Mouse (Mus musculus): ENCODE measurements at regions not wholly inside any gene's neighbourhood (a gene's known extent, or its start where the extent isn't known, plus 50 kb on each side); places are given as distances from the start of the nearest gene placed in this dataset.
"Not testable (repeated sequence)": the region's sequence is repeated elsewhere in the genome, so short reads cannot be mapped to it uniquely, and the experiment has no call there.

DNA sequence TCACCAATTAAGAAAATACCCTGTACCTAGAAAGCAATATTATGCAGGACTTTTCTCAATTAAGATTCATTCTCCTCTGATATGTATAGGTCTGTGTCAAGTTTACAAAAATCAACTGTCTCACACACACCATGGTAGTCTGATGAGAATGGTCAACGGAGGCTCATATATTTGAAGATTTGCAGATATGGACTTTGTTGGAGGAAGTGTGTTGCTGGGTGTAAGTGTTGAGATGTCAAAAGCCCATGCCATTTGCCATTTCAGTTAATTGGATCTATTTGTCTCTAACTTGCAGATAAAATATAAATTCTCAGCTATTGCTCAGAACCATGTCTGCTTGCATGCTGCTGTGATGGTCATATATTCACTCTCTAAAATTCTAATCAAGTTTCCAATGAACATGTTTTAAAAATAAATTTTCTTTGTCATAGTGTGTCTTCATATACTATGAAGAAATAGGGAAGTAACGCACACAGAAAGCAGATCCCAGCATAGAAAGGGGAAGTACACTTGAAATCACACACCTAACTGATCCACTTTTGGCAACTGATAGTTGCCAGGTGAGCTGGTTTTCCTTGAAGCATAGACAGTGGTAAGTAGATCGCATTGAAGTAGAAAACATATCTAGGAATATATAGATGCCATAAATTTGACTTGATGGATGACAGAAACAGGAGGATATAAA, 326.4 kb downstream of the Gm11232 start:
- ChIA-PET POLR2A (no interaction called here), CTCF (no interaction called here)

DNA sequence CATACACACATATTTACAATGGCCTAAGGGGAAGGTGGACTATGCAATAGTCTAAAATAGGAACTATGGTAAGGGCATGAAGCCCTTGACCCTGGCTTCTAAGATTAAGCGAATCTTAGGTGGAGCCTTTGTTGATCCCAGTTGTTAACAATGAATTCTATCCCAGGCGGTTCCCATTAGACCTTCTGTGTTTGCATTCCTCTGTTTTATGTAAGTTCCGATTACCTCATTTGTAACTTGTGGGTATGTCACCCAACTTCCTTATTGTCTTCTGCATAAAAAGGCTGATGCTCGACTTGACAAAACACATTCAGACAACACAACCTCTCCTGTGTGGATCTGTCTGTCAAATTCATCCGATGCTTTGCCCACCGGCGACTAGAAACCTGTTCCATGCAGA, 335.6 kb downstream of the Gm11232 start:
- POLR2A ChIA-PET: interaction anchor here in 1 of 4 experiments (0.9 kb wide), 1 partner anchor 31 kb away, joined by 3 read pairs; no protein-coding TSS in a partner anchor

DNA sequence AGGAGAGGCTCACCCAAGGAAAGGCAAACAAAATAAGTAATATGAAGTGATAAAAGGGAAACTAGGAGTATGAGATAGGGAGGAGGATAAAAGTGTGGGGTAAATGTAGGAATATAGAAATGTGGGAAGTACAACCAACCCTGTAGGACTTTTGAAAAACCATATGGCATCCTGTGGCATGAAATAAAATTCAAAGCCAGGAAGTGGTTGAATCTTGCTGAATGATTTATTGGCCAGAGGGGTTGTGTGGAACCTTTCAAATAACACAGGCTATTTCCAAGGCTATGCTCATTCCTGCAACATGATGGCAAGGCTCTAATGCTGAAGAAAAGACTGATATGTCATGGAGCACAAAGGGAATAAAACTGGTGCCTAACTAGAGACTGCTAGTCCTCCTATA, 347.9 kb downstream of the Gm11232 start:
- CTCF ChIA-PET: no interaction called here
- POLR2A ChIA-PET: no interaction called here

More for the DNA sequence above, 335.6 kb downstream of the Gm11232 start:
- CTCF ChIA-PET: not testable (repeated sequence)

DNA sequence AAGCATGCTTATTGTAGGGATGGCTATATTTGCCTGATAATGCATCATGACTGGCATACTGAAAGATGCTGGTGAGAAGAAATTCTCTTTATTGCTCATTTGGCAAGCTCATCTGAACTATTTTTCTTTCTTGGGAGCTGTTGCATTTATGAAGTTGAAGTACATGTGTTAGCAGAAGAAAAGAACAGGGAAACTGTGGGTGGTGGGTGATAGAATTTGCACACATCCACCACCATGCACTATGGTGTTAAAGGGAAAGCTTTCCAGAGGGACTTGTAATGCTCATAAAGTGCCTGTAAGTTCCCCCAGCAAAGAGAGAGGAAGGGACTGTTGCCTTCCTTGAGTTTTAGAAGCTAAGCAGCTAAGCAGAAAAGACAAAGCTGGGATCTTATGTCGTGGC, 367.3 kb downstream of the Gm11232 start:
- ChIA-PET CTCF (no interaction called here), POLR2A (no interaction called here)

DNA sequence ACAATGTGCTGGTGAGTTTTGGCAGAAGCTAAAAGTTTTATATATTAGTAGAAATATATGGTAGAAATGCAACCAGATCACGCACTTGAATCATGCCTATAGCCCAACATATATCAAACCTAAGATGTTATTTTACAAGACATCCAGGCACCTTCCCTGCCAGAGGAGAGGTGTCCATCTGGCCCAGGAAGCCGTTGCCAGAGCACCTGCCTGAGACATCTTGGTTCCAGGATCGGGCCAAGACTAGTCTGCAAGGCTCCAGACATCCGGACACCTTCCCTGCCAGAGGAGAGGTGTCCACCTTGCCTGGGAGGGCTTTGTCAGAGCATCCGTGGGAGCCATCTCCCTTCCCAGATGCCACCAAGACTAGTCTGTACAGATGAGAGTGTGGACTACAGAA, 388.5 kb downstream of the Gm11232 start:
- POLR2A ChIA-PET: no interaction called here
- CTCF ChIA-PET: no interaction called here

DNA sequence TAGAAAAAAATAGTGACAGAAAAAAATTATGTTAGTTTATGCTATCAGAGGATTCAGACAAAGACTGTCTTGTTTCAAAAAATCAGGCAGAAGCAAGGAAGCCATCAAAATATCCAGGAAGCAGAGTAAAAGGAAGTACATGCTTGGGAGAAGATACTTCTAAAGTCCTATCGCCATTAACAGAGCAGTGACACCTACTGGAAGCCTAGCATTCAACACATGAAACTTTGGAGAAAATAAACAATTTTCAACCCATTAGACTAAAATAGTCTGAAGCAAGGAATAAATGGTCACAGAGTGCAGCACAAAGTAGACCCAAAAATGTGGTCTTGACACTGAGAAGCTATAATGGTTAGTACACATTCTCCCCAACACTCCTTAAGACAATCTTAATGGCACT, 394.0 kb downstream of the Gm11232 start:
- POLR2A ChIA-PET: no interaction called here

DNA sequence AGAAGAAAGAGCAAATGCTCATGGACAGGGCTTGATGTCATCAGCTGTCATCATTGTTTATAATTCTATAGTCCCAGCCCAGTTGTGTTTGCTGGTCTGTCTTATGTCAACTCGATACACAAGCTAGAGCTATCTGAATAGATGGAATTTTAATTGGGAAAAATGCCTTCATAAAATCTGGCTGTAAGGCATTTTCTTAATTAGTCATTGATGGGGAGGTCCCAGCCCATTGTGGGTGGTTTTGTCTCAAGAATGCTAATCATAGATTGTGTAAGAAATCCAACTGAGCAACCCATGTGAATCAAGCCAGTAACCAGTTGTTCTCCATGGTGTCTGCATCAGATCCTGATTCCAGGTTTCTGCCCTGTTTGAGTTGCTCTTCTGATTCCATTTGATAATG, 400.1 kb downstream of the Gm11232 start:
- ChIA-PET POLR2A (no interaction called here), CTCF (no interaction called here)

More for the DNA sequence above, 394.0 kb downstream of the Gm11232 start:
- CTCF ChIA-PET: no interaction called here

DNA sequence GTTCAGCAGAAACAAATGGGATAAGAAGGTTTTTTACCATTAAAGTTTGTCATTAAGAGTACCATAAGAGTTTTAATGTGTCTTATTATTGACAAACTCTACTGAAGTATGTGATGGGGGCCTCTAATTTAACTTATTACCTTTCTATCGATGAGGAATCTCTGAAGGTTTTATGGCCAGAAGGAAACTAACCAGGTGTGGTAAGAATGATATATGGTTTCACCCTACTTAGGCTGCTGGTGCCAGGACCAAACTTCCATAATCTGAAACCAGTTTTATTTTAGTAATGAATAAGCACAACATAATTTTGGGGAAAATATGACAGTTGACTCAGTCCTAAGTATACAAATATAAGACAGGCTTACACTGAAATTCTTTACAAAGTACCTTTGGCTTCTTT, 401.1 kb downstream of the Gm11232 start:
- ChIA-PET POLR2A (no interaction called here), CTCF (no interaction called here)

DNA sequence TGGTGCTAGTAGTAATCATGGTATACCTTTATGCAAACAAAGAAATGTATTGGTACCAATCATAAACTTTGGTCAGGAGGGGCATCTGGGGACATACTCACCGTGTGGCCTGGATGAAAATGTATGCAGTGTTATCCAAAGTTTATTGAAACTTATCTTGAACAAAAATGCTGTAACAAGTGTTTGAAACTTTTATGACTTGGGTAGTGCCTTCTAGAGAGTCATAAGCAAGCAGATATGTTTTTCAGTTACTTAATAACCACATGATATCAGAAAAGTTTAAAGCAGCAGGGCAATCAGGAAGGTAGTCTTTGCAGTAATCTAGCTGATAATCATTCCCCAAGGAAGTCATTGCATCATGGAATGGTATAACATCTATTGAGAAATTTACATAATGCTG, 401.5 kb downstream of the Gm11232 start:
- ChIA-PET CTCF (no interaction called here), POLR2A (no interaction called here)

DNA sequence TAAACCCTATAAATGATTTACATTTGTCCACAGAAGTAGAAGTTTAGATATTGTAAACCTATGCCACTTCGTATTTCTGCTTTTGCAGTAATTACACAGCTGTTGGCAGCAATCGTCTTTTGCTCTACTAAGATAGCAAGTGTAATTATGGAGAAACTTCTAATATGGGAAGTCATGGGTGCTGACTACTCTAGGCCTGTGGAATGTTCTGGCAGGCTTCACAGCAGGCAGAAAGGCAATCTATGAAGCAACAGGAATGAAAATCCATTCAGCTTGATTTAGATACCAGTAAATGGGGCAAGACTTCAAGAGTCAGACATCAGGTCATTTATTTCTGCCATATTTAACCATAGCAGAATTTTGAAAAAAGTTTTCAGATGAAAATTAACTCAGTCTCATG, 405.9 kb downstream of the Gm11232 start:
- POLR2A ChIA-PET: no interaction called here
- CTCF ChIA-PET: no interaction called here

DNA sequence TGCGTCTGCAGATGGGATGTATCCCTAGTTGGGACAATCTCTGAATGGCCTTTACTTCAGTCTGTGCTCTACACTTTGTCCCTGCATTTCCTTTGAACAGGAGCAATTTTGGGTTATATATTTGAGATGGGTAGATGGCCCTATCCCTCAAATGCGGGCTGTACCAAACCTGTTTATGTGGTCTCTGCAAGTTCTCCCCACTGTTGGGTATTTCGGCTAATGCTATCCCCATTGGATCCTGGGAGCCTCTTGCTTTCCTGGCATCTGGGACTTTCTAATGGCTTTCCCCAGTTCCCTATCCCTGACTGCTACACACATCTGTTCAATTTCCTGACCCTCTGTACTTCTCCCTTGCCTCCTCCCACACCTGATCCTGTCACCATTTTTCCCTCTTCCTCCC, 414.7 kb downstream of the Gm11232 start:
- ChIA-PET POLR2A (no interaction called here), CTCF (no interaction called here)

DNA sequence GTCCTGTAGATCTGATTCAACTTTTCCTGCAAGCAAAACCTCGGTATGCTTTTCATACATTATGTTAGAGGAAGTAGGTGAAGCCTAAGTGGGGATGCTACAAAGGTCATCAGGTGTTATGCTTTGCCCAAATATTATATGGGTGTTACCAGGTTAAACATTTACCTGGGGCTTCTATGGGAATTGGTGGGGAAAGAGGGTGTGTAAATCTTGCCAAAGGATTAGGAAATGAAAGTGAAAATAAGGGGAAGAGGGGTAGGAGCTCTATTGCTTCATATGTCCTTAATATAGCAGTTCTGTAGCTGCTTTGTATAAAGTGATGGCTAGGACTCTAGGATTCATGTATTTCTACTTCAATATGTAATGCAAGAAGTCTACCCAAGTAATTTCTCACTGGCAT, 419.2 kb downstream of the Gm11232 start:
- CTCF ChIA-PET: no interaction called here

DNA sequence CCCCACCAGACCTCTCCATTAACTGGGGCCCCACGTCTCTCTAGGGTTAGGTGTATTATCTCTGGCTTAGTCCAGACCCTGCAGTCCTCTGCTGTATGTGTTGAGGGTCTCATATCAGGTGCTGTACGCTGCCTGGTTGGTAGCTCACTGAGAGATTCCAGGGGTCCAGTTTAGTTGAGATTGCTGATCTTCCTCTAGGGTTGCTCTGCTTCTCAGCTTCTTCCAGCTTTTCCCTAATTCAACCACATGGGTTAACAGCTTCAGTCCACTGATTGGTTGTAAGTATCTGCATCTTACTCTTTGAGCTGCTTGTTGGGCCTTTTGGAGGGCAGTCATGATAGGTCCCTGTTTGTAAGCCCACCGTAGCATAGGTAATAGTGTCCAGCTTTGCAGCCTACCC, 425.1 kb downstream of the Gm11232 start:
- ChIA-PET CTCF (no interaction called here), POLR2A (no interaction called here)

More for the DNA sequence above, 419.2 kb downstream of the Gm11232 start:
- POLR2A ChIA-PET: no interaction called here

DNA sequence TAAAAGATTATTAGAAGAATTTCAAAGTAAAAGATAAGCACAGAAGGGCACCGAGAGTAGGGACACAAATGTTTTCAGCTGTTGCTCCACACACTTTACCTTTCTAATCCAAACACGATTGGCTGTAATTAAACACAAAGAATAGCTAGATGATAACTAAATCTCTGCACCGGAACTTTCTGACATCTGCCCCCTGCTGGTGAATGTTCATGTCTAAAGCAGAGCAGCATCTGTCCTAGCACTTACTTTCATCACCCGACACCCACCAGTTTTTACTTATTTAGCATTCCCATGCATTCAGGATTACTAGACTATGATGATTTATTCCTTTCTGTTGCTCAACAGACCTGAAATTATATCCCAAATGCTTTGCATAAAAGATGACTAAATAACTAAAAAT, 425.7 kb downstream of the Gm11232 start:
- POLR2A ChIA-PET: interaction anchor here in 1 of 4 experiments (0.5 kb wide), 1 partner anchor 695 kb away, joined by 3 read pairs; no protein-coding TSS in a partner anchor
- CTCF ChIA-PET: no interaction called here

DNA sequence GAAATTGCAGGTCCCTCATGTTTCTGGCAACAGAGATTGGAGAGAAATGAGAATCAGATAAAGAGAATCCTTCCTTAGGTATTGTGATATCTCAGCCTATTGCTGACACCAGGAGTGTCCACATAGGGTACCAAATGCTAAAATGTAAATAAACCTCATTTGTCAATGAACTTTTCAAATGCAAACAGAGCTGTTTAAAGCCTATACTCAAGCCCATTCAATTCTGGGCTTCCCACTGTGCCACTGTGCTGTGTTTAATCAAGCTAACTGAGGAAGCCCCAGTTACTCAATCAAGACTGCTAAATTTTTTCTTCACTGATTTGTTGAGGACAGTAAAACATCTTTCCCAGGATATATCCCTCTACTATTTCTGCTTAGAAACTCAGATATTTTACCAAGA, 441.2 kb downstream of the Gm11232 start:
- CTCF ChIA-PET: interaction anchor here in 1 of 4 experiments (0.6 kb wide), 1 partner anchor 830 kb away, joined by 3 read pairs; no protein-coding TSS in a partner anchor

DNA sequence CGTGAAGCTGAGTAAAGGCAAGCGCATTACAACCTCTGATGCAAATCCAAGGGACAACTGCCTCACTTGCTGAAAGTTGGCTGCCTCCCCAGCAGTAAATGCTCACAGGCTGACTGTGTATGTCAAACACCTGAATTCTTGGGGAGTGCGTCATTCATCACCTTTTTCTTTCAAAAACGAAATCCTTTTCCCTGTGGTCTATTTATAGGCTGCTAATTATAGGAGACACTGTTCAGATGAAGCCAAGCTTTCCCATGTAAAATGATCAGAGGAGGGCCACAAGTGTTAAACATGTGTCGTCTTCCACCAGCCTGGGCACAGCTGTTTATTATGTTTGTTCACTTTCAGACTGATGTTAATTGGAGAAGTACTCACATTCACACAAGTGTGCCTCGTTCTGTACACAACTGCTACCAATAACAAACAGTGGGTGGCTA, 450.6 kb downstream of the Gm11232 start:
- ChIA-PET CTCF (no interaction called here), POLR2A (no interaction called here)

More for the DNA sequence above, 441.2 kb downstream of the Gm11232 start:
- POLR2A ChIA-PET: no interaction called here

DNA sequence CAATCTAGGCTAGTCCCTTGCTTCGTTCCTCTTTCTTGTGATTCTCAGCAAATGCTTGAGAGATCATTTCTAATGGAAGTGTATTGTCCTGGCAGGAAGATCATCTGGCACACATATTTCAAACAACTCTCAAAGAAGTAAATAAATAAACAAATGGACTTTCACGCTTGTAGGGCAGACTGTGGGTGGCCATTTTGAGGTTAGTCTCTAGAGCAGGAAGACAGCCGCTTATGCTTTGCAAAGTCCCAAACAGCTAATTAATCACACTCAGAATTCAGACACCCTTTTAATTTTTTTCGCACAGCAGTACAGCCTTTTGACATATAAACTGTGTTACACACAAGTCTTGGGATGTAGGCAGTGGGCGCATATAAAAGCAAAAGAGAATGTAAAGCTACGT, 451.1 kb downstream of the Gm11232 start:
- CTCF ChIA-PET: no interaction called here
- POLR2A ChIA-PET: no interaction called here

DNA sequence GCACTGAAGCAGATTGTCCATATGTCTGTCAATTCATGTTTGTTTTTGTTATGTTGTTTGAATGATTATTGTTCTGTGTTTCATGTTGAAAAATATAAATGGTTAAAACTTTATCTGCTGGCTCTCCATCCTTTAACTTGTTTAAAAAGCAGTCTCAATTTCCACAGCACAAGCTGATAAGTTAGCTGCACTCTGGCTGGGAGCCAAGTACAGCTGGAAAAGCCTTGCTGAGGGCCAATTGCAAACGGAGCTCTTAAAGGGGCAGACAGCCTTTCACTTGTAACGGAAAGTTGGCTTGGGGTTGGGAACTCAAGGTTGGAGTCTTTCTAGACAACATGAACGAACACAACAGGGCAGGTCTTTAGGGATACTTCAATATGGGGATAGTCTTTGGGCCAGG, 462.0 kb downstream of the Gm11232 start:
- POLR2A ChIA-PET: interaction anchor here in 1 of 4 experiments (0.8 kb wide), 1 partner anchor 15 kb away, joined by 3 read pairs; no protein-coding TSS in a partner anchor
- CTCF ChIA-PET: not testable (repeated sequence)

DNA sequence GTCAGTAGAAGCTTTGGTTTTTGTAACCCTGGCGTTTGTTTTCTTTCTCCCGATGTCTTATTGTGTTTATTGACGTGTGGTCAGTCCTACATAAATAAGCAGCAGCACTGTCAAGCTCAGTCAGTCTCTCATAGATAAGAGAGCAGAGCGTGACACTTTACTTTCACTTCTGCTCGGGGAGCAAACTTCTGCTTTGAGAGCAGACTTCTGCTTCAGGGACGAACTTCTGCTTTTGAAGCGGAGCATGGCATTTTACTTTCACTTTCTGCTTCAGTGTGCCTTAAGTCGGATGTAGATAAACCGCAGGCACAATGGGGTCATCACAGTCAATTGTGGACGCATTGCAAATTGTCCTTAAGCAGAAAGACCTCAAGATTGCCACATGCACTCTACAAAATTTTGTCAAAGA, 466.0 kb downstream of the Gm11232 start:
- ChIA-PET CTCF (no interaction called here), POLR2A (no interaction called here)

DNA sequence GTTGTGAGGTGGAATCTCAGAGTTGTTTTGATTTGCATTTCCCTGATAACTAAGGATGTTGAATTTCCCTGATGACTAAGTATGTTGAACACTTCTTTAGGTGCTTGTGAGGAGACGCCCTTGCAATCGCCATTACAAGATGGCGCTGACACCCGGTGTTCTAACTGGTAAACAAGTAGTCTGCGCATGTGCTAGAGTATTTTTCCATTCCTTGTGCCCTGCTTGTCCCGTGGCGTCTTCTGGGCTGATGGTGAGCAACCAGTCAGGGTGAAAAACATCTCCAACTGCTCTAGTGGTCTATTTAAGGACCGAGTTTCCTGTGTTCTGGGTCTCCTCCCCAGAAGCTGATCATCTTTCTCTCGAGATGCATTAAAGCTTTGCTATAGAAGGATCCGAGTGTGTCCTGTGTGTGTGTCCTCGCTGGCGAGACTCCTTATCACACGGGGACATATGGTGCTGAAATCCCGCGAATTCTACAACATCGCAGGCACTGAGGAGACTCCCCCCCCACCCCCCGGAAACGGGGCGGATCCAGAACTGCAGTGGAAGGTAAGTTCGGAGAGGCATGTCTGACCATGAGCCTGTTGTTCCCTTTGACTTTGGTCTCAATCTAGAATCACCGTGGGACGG, 466.5 kb downstream of the Gm11232 start:
- POLR2A ChIA-PET, CTCF ChIA-PET: not testable (repeated sequence)

DNA sequence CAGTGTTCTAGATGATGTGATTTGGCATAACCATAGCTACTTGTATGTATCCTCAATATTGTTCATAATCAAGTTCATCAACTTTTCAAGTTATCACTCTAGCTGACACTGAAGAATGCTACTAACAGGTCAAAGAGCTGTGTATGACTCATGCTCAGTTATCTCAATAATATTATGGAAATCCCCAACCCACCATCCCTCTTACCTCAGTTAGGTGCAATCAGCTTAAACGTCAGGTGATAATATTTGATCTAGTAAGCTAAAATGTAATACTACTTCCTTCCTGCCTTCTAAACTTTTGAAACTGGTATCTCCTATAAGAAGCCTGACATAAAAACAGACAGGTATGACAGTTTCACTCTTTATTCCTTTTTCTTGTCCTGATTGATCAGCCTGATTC, 474.6 kb downstream of the Gm11232 start:
- POLR2A ChIA-PET: no interaction called here
- CTCF ChIA-PET: no interaction called here

DNA sequence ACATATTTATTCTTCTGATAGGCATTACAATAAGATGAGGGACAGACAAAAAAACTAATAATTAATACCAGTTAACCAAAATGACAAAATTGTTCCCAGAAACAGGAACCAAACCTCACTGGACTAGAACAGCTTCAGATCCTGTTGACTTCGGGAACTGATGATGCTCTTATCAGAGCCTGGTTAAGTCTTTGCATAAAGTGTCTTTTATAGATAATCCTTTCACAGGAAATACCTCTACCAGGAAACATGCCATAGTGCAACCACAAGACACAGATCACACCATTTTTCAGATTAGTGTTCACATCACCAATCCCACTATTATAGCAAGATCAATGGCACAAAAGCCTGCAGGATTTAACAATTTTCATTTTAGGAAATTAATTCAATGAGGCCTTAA, 478.1 kb downstream of the Gm11232 start:
- CTCF ChIA-PET: no interaction called here

More for the DNA sequence above, 478.1 kb downstream of the Gm11232 start:
- POLR2A ChIA-PET: no interaction called here

All from embryonic stem cell, embryonic (primary cell).